Mouse (Mus musculus): Measurements from ENCODE around the gene Tm9sf1. TPM values are rescaled to one million over a fixed set of nuclear protein-coding genes. Genes with fewer than 3 reads are reported as not detected.

Gene Tm9sf1
- polyA plus RNA-seq, 1 experiment from 2014 or later, result 122 TPM

DNA sequence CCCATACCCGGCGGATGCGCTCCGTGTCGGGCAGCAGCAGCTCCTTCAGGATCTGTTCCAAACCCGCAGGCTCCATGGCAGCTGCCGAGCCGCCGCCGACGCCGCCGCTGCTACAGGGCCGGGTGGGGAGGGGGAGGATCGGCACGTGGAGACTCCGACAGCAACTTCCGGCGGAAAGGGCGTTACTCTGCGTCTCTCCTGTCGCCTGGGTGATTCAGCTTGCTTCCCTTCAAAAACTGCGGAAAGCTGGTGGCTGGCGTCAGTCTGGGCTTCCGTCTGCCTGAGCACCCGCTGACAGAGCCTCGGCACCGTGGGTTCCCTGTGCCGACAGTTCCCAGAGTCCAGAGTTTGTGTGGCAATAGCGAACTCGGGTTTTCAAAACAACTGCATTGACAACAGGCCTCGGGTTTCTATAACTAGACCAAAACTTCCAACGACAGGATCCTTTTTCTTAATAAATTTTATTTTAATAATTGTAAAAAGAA lies 8.0 kb downstream of the Tm9sf1 start, which contains the start of gene Ipo4:
TSS of gene Ipo4 (minus strand) at position 435 of the 485 bp plus-strand sequence.
- H3K4me3 ChIP-seq (ENCODE audit: low read depth, low read length), result peak within 1 kb of the TSS; percentile 69
- peak within 1 kb of the TSS; percentile 66 for H3K27ac ChIP-seq (ENCODE audit: low read depth)
- ATAC-seq (ENCODE audit: insufficient read depth), result peak; percentile 91
- peak within 1 kb of the TSS; percentile 69 for H3K9ac ChIP-seq
- H3K4me2 ChIP-seq, result peak within 1 kb of the TSS; percentile 96
- H3K4me1 ChIP-seq (ENCODE audit: insufficient read depth), result no peaks in the 10 kb centered on the region
- TF ChIP-seq CTCF (IDR thresholded peaks at IDR 0.05; ENCODE audit: low read depth), result no peak
- no peaks in the 10 kb centered on the region for H3K27me3 ChIP-seq (ENCODE audit: insufficient read depth, low read length)
- no peaks in the 10 kb centered on the region for H3K9me3 ChIP-seq (ENCODE audit: low read depth, low read length)
- DNase-seq, result peak; percentile 94
- peaks cover 81% of the 10 kb centered on the region for H3K36me3 ChIP-seq (ENCODE audit: insufficient read depth)
- under 1% methylated on average over 33 of the region's 33 CpGs for WGBS

DNA sequence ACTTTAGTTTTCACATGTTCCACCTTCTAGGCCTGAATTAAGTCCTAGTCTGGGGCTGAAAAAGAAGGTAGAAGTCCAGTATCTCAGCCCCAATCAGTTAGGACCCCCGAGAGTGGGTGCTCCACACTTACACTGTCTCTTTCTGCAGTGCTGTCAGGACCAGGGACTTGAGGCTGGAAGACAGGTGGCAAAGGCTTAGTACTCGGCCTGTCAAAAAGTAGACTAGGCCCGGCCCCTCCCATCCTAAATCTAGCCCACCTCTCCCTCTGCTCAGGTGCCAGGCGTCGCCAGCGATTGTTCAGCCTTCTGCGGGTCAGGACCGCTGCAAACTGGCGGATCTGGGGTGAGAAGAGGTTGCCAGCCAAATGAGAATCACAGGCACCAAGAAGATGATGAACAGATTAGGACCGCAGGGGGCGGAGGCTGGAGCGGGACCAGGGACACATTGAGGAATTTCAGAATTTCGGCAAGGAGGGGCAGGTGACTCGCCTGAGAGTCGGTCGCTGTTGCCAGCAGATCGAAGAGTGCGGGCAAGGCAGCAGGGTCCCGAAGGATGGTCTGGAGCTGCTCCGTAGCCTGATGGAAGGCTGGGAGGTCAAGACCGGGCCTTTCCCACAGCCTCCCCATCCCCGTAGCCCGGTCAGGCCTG lies 8.6 kb downstream of the Tm9sf1 start:
- Histone ChIP-seq H3K4me2 (peak overlapping the region; percentile 96), H3K27ac (ENCODE audit: low read depth) (peak overlapping the region; percentile 66), H3K9ac (peak overlapping the region; percentile 69), H3K4me3 (ENCODE audit: low read depth, low read length) (peak overlapping the region; percentile 69), H3K36me3 (ENCODE audit: insufficient read depth) (peaks cover 81% of the 10 kb centered on the region), H3K9me3 (ENCODE audit: low read depth, low read length) (no peaks in the 10 kb centered on the region), H3K4me1 (ENCODE audit: insufficient read depth) (no peaks in the 10 kb centered on the region), H3K27me3 (ENCODE audit: insufficient read depth, low read length) (no peaks in the 10 kb centered on the region)
- DNase-seq, result no peak
- peak; percentile 57 for ATAC-seq (ENCODE audit: insufficient read depth)
- 3% methylated on average over 23 of the region's 23 CpGs for WGBS
- TF ChIP-seq CTCF (IDR thresholded peaks at IDR 0.05; ENCODE audit: low read depth), result no peak

DNA sequence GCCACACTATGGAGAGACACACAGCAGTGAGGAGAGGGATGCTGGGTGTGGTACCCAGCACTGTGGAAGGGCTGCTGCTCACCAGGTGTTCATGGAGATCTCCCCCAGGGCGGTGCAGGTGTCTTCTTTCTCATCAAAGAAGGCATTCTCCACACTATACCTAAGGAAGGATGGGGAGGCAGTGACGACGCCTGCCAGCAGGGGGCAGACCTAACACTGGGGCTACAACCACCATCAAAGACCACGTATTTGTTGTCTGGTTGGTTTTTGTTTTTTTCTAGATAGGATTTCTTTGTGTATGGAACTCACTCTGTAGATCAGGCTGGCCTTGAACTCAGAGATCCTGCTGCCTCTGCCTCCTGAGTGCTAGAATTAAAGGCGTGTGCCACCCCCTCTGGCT lies 14.3 kb downstream of the Tm9sf1 start:
- H3K27me3 ChIP-seq (ENCODE audit: insufficient read depth, low read length), result no peaks in the 10 kb centered on the region
- H3K4me2 ChIP-seq, result no peak overlapping the region
- TF ChIP-seq CTCF (IDR thresholded peaks at IDR 0.05; ENCODE audit: low read depth), result peak; percentile 78
- no peaks in the 10 kb centered on the region for H3K4me1 ChIP-seq (ENCODE audit: insufficient read depth)
- H3K36me3 ChIP-seq (ENCODE audit: insufficient read depth), result peaks cover 99% of the 10 kb centered on the region
- H3K4me3 ChIP-seq (ENCODE audit: low read depth, low read length), result no peak overlapping the region
- 63% methylated on average over 5 of the region's 5 CpGs for WGBS
- no peak overlapping the region for H3K9ac ChIP-seq
- no peak for ATAC-seq (ENCODE audit: insufficient read depth)
- H3K27ac ChIP-seq (ENCODE audit: low read depth), result no peak overlapping the region
- H3K9me3 ChIP-seq (ENCODE audit: low read depth, low read length), result no peaks in the 10 kb centered on the region
- peak; percentile 52 for DNase-seq

DNA sequence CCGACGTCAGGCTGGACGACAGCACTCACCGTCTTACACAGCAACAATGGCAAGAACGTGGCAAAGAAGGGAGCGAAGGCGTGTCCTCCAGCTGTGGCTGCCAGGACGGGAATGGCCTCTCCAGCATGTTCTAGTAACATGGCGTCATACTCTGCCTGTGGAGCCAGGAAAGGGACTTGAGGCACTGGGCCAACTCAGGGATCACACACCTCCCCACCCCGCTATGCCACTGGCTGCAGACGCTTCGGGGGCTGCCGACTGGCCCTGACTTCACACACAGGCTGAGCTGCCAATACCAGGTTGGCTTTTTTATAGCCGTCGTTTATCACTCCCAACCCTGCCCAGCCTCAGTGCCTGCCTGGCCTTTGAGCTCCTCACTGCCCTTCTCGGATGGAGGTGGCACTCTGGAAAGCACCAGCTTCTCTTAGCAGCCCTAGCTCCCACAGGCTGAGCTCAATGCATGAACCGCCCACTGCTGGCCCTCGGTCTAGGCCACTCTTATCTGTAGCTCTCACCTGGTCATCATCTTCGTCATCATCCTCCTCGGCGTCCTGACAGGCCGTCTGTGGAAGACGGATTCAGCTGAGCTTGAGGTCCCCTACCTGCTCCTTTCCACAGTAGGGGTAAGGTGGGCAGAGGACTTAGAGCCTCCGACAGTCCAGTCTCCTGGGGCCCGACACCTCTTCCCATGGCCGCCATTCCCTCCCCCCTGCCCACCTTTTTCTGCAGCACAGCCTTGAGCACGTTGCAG lies 15.4 kb downstream of the Tm9sf1 start:
- WGBS, result 92% methylated on average over 26 of the region's 27 CpGs
- Histone ChIP-seq H3K27me3 (ENCODE audit: insufficient read depth, low read length) (no peaks in the 10 kb centered on the region), H3K9ac (no peak overlapping the region), H3K27ac (ENCODE audit: low read depth) (no peak overlapping the region), H3K4me3 (ENCODE audit: low read depth, low read length) (no peak overlapping the region), H3K4me2 (no peak overlapping the region), H3K9me3 (ENCODE audit: low read depth, low read length) (no peaks in the 10 kb centered on the region), H3K4me1 (ENCODE audit: insufficient read depth) (no peaks in the 10 kb centered on the region), H3K36me3 (ENCODE audit: insufficient read depth) (peaks cover 95% of the 10 kb centered on the region)
- no peak for DNase-seq
- no peak for TF ChIP-seq CTCF (IDR thresholded peaks at IDR 0.05; ENCODE audit: low read depth)
- no peak for ATAC-seq (ENCODE audit: insufficient read depth)

DNA sequence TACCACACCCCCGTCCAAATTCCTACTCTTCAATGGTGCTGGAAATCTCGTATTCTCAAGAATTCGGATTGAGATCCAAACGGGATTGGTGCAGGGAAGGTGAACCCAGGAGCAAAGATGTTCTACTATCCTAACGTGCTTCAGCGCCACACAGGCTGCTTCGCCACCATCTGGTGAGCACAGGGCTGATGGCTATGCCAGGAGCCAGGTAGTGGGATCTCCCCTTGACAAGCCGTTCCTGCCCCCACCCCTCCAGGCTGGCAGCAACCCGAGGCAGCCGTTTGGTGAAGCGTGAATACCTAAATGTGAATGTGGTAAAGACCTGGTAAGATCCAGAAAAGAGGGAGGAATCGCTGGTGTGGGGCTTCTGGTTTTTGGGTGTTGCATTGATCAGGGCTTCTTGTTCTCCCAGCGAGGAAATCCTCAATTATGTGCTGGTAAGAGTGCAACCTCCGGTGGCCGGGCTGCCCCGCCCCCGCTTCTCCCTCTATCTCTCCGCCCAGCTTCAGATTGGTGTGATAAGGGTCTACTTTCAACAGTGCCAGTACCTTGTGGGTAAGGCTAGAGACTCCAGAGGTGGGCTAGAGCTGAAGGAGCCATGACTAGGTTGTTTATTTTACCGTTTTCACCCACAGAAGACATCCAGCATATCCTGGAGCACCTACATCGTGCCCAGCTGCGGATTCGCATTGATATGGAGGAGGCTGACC lies 25.0 kb downstream of the Tm9sf1 start:
- no peak for TF ChIP-seq CTCF (IDR thresholded peaks at IDR 0.05; ENCODE audit: low read depth)
- Histone ChIP-seq H3K4me3 (ENCODE audit: low read depth, low read length) (peak overlapping the region; percentile 29), H3K4me1 (ENCODE audit: insufficient read depth) (no peaks in the 10 kb centered on the region), H3K27me3 (ENCODE audit: insufficient read depth, low read length) (no peaks in the 10 kb centered on the region), H3K9me3 (ENCODE audit: low read depth, low read length) (no peaks in the 10 kb centered on the region), H3K4me2 (peak overlapping the region; percentile 51), H3K36me3 (ENCODE audit: insufficient read depth) (no peaks in the 10 kb centered on the region), H3K27ac (ENCODE audit: low read depth) (no peak overlapping the region), H3K9ac (peak overlapping the region; percentile 40)
- DNase-seq, result no peak
- WGBS, result 29% methylated on average over 22 of the region's 22 CpGs
- ATAC-seq (ENCODE audit: insufficient read depth), result no peak

DNA sequence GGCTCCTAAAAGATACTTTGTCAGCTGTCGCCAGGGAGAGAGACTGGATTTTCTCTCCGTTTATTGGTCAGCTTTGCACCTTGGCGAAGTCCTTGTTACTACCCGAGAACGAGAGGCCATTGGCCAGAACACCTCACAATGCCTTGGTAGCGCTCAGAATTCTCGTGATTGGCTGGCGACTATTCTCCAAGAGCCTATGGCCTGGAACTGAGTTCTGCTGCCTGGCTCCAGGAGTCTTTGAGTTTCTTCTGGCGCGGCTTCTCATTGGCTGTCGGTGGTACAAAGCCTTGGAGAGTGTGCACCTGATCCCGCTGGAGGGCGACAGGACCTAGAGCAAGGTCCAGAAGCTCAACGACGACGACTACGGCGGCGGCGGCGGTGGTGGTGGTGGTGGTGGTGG lies 25.8 kb downstream of the Tm9sf1 start, which contains the start of gene Rec8:
TSS of gene Rec8 (plus strand) at position 216 of the 400 bp plus-strand sequence.
- peak within 1 kb of the TSS; percentile 51 for H3K4me2 ChIP-seq
- peak; percentile 26 for TF ChIP-seq CTCF (IDR thresholded peaks at IDR 0.05; ENCODE audit: low read depth)
- peak within 1 kb of the TSS; percentile 29 for H3K4me3 ChIP-seq (ENCODE audit: low read depth, low read length)
- ATAC-seq (ENCODE audit: insufficient read depth) (peak; percentile 87), DNase-seq (peak; percentile 79)
- 16% methylated on average over 21 of the region's 21 CpGs for WGBS
- H3K27ac ChIP-seq (ENCODE audit: low read depth), result peak within 1 kb of the TSS; percentile 62; the same call in 1 of the 2 replicates
- H3K27me3 ChIP-seq (ENCODE audit: insufficient read depth, low read length), result no peaks in the 10 kb centered on the region
- H3K9me3 ChIP-seq (ENCODE audit: low read depth, low read length), result no peaks in the 10 kb centered on the region
- peak within 1 kb of the TSS; percentile 40 for H3K9ac ChIP-seq
- no peaks in the 10 kb centered on the region for H3K36me3 ChIP-seq (ENCODE audit: insufficient read depth)
- no peaks in the 10 kb centered on the region for H3K4me1 ChIP-seq (ENCODE audit: insufficient read depth)
